Mouse (Mus musculus): ENCODE results near the gene Klk1. TPM values are rescaled to one million over a fixed set of nuclear protein-coding genes. Genes with fewer than 3 reads are reported as not detected.
"Not testable (repeated sequence)": the region's sequence is repeated elsewhere in the genome, so short reads cannot be mapped to it uniquely, and the experiment has no call there.

The Klk1 gene
- total RNA-seq, 2 experiments from 2014 or later = 0.33 TPM; not detected in 1

DNA sequence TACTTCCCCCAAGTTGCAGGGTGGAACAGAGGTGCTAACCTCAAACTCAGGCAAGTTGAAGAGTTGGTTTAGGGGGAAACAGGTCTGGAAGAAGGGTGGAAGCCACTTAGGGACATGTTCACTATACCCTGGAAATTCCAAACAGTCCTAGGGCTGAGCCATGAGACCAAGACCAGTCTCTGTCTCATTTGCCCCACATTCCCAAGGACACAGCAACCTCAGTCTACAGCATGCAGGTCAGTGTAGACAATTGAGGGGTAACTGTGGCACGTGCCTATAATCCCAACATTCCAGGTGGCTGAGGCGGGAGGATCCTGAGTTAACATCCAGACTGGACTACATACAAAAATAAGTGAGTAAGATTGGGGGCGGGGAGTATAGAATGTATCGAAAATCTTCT is 24.1 kb downstream of the Klk1 start:
- intact Hi-C loops (cut with DNase I) = loop anchor here (5.0 to 10.0 kb wide), 4 partner anchors 223 to 1686 kb away; partner anchors contain the start of genes Cldnd2, Etfb, Gm45233 and Nr1h2
- DNase-seq = no peak

DNA sequence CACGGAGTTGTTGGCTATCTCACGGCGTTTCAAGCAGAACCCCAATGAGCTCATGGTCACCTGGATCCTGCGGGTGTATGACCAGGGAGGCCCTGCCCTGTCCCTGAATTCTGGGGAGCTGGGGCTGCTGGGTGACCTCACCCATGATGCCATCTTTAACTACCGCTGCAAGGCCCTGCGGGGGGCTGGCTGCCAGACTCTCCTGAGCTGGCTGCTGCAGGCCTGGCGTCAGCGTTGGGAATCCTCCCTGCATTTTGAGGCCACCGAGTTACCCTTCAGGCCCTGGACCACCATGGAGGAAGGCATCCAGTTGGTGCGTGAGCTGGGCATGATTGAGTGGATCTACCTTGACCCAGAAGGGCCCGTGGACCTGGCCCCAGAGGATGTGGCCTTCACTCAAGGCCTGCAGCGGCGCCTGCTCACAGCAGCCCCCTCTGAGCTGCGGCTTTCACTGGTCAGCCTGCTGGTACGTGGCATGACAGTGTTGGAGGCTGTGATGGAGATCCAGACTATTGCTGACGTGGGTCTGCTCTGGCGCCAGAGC is 25.6 kb downstream of the Klk1 start:
- intact Hi-C loops (cut with DNase I); DNase-seq: not testable (repeated sequence)

DNA sequence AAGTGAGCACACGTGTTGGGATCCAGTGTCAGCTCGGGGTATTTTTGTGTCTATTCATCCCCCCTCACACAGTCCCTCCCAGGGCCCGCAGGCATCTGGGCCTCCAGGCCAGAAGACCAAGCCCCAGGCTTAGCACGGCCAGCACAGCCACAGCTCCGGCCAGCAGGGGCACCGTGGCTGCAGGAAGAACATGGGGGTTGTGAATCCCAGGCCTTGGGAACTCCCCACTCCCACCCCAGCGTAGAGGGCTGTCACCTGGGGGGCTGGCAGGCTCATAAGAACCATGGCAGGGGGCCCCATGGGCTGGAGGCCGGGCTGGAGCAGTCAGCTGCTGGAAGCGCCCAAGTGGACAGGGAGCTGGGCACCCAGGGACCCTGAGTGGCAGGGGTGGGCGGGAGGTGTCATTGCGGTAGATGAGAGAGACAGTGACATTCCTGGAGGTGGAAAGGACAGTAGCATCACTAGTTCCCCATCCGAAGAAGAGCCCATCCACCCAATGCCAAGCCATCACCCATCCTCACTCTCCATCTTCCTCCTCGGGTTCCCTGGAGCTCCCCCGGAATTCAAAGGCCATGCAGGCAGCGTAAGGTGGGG is 28.0 kb downstream of the Klk1 start:
- DNase-seq = no peak
- intact Hi-C loops (cut with DNase I) = no loop called here

DNA sequence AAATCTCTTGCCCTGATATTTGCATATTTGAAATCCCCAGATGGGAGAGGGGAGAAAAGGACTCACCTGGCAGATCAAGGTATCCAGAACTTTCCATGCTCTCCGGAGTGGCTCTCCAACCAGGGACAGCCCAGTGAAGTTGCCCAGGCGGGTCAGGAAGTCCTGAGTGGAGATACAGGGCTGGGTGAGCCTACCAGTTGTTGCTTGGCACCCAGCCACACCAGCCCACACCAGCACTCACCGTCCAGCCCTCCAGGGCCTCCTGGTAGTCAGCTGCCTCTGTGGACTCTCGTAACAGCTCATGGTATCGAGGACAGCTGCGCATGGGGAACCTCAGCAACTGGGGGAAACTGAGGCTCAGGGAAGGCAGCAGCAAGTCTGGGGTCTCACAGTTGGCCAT is 29.8 kb downstream of the Klk1 start:
- DNase-seq = no peak
- intact Hi-C loops (cut with DNase I) = no loop called here

DNA sequence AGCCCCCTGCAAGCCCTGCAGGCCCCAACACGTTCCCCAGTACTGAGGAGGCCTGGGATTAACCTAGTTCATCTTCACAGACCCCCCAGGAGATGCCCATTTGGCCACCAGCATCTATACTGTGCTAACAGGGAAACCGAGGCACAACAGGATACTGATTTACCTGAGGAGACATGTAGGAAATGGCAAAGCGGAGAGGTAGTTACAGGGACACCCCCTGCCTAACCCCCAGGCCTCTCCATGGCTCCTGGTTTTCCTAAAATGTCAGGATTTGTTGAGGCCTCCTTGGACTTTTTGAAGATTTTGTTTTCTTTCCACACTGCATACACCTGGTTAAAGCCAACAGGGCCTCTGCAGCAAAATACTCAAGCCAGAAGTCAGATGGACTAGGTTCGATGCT is 32.1 kb downstream of the Klk1 start, which contains the start of gene Acp4:
Acp4 (minus strand) TSS at position 101 of the 400 bp plus-strand sequence.
- intact Hi-C loops (cut with DNase I) = no loop called here
- no peak for DNase-seq

DNA sequence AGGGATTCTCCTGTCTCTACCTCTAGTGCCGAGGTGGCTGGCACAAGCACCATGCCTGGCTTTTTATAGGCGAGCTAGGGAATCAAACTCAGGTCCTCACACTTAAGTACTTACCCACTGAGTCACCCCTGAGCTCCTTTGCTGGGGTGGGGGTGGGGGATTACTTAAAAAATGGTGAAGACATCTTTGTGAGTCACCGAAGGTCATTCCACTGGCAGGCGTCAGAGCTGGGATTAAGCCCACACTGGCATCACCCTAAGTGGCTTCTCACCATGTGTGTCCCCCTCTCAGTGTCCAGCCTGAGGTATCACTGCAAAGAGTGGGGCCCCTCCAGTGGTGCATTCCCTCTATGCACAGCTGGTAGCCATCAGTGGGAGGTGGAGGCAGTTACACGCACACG is 35.2 kb downstream of the Klk1 start:
- intact Hi-C loops (cut with DNase I) = loop anchor here (5.0 kb wide), 2 partner anchors 47 to 292 kb away; partner anchors contain the start of genes Clec11a and Nr1h2
- DNase-seq = no peak

DNA sequence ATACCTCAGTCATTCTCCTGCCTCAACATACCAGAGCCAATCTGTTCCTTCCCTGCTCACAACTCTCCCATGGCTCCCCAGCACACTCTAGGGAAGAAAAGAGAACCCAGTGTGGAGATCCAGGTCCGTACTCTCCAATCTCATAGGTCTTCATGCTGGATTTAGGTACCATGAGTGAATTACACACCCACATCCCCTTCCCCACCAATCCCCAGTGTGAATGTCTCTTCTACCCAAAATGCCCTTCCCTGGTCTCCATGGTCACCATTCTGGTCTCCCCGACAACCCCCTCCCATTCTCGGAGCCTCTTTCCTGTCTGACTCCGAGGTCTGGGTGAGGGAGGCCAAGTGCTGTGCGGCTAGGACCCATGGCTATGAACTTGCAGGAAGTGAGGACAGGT is 36.0 kb downstream of the Klk1 start, which contains the start of gene Gm15517:
Gm15517 (plus strand) TSS at position 301 of the 400 bp plus-strand sequence.
- DNase-seq = no peak
- intact Hi-C loops (cut with DNase I) = loop anchor here (5.0 kb wide), 2 partner anchors 46 to 291 kb away; partner anchors contain the start of genes Clec11a and Nr1h2

DNA sequence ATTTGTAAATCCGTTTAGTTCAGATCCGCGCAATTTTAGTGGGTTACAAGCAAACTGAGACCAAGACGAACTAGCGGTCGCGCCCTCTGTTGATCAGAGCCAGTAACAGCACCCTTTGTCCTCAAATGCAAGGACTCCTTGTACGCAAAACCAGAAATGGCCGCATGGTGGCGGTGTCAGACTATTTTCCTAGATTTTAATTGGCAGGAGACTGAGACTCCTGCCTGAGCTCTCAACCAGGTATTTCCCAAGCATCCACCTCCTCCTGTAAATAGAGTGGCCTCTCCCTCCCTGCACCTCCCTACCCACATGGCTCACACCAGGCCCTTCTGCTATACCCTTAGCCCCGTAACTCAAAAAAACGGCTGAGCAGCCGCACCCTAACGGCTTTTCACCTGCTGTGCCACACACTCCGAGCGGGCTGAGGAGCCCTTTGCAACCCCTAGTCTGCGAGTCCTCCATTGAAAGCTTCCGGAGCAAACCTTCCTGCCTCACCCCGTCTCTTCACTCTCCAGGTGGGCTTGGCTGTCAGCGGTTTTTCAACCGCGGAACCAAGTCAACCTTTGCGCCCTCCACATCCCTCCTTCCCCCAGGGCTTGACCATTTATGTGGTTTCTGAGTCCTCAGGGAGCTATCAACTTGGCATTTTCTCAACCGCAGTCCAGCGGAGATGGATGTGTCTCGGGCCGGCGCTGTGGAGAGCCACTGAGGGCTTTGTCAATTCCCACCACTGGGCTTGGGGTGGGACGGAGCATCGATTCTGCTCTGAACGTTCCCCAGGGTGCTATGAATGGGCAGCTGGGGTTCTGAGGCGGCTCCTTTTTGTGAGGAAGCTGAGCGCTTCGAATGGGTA is 37.9 kb downstream of the Klk1 start:
- intact Hi-C loops (cut with DNase I) = loop anchor here (1.0 to 5.0 kb wide), 5 partner anchors 44 to 289 kb away; partner anchors contain the start of genes Clec11a and Nr1h2
- DNase-seq = peak; percentile 95 to 98

DNA sequence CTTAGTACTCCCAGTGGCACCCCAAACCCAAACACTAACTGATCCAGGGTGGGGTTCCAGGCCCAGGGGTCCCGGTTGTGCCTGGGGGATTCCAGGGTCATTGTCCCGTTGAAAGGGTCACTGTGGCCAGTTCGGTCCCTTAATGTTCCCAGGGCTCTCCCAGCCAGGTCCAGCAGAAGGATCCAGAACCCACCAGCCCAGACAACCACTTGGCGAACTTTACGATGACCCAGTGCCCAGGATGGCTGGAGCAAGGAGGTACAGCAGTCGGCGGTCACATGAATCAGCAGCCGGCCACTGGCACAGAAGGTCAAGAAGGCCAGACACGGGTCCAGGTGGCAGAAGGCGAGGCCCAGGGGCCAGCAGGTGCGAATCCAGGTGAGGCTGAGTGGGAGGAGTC is 43.0 kb downstream of the Klk1 start:
- DNase-seq = no peak
- intact Hi-C loops (cut with DNase I) = no loop called here

DNA sequence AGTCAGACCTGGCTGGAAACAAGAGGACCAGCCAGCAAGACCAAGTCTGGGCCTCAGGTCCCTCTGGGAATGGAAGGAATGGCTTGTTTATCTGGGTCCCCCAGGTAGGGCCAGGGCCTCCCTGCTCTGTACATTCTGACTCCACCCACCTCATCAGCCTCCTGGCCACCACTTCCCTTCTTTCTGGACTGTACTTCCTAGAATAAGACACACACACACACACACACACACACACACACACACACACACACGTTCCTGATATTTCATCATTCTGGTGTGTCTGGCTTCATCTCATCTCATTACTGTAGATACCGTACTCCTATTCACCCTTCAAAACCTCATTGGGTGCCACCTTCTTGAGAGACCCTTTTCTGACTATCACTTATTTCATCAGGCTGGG is 44.2 kb downstream of the Klk1 start:
- no peak for DNase-seq
- intact Hi-C loops (cut with DNase I) = no loop called here

DNA sequence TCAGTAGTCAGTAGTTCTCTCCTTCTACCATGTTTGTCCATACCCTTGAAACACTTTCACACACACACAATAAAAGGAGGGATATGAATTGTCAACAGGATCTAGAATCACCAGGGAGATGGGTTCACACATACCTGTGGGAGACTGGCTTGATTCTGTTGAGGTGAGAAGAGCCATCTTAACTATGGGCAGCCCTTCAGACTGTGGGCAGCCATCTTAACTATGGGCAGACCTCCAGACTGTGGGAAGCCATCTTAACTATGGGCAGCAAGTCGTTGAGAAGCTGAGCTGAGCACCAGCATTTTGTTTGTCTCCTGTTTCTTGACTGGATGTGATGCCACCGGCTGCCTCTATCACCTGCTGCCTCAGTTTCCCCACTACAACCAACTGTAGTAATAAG is 46.1 kb downstream of the Klk1 start:
- no peak for DNase-seq
- intact Hi-C loops (cut with DNase I) = no loop called here

DNA sequence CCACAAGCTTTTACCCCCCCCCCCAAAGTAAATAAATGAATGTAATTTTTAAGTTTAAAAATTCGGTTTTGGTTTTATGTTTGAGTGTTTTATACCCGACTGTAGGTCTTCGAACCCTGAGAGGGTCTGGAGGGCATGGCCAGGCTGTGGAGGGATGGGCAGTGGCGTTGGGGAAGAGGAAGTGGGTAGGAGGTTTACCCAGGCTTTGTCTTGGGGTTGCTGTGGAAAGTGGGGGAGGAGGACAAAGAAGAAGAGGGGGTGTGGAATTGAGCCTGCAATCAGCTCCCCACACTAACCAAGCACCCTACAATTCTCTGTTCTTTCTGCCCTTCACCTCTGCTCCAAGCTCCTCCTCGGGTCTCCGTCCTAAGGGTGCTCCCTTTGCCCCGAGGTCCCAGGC is 47.4 kb downstream of the Klk1 start:
- no peak for DNase-seq

DNA sequence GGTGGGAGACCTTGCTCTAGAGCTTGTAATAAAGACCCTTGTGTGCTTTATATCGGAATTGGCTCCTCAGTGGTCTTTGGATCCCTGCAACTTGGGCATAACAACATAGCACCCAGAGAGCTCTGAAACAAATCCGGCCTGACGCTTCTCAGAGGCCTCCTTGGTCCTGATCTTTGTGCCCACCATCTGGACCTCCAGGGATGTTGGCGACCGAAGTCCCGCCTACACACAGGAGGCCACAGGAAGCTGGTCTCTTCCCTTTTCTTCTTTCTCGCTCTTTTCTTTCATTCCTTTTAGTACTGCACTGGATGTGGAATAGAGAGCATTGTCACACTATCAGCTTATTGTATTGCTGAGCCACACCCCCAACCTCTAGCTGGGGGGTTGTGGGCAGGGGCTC is 48.3 kb downstream of the Klk1 start:
- DNase-seq = no peak
- intact Hi-C loops (cut with DNase I) = no loop called here

More for the DNA sequence above, 47.4 kb downstream of the Klk1 start:
- intact Hi-C loops (cut with DNase I) = no loop called here

DNA sequence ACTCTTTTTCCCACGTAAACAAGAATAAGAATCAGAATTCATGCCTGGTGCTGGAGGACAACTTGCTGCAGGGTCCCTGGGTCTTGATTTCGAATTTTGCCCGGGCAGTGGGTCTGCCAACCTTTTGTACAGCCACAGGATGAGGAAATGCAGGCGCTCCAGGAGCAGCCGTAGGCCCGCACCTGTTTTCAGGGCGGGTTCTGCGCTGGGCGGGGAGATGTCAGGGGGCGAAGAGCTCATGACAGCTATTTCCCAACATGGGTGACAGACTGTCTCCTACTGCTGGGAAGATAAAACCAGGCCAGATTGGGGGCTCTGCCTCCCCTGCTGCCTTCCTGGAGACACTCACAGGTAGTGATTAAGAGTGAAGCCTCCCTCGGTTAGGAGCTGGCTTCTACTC is 48.9 kb downstream of the Klk1 start:
- no peak for DNase-seq
- intact Hi-C loops (cut with DNase I) = no loop called here

DNA sequence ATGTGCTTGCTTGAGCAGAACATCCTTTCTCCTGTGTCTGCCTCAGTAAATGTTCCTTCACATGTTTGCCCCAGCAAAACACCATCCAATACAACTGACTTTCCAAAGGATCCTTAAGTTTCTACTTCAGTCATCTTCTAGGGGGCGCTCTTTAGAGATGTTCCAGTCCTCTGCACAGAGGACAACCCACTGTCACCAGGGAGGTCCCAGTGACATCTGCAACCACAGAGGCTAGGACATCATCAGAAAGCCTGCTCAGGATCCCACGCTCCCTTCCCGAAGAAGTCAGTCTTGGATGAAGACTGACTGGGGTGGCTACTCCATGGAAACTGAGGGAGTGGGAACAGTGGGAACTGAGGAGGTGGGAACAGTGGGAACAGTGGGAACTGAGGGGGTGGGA is 50.4 kb downstream of the Klk1 start:
- DNase-seq = no peak
- intact Hi-C loops (cut with DNase I) = no loop called here

DNA sequence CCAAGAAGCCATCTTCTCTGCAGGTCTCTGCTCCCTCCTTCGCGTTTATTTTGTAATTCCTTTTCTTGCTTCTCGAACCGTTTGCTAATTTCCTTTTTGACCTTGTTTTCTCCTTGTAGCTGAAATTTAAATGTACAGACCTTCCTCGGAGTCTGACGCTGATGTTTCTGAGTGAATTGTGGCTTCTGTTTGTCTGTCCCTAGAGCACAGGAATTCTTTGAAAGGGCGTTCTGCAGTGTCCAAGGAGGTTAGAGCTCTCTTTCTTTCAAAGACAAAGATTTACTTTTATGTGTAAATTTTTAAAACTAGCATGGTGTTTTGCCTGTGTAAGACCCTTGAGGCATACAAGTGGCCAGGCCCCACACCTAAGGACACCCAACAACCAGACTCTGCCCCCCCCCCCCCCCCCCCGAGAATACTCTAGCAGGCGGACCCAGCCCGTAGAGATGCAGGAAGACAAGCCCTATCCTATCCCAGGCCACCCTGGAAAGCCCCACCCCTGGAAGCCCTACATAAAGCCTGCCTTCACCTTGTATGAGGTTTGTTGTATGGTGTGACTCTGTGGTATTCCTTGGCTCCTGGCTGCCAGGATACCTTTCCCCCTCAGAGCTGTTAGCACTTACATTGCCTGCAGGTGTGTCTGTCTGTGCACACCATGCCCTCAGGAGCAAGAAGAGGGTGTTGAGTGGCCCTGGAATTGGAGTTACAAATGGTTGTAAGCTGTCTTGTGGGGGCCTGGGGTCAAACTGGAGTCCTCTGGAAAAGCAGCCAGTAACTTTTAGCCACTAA is 51.5 kb downstream of the Klk1 start:
- DNase-seq = no peak
- intact Hi-C loops (cut with DNase I) = no loop called here

DNA sequence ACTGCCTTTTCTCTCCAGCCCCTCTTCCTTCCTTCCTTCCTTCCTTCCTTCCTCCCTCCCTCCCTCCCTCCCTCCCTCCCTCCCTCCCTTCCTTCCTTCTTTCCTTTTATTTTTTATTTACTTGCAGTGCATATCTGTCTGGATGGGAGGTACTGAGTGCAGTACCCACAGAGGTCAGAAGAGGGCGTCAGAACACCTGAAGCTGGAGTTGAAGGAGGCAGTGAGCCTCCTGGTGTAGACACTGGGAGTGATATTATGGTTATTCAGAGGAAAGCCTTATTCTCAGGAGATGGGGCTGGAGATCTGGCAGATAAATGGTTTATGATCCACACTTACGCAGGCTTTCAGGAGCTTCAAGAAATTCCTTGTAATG is 52.1 kb downstream of the Klk1 start:
- intact Hi-C loops (cut with DNase I) = no loop called here

More for the DNA sequence above, 52.1 kb downstream of the Klk1 start:
- peak in 1 of 2 experiments; percentile 32 for DNase-seq

Data from heart, postnatal 36 days (tissue).